Mouse (Mus musculus): ENCODE results near the gene Ing4. TPM values are rescaled to one million over a fixed set of nuclear protein-coding genes. Genes with fewer than 3 reads are reported as not detected.

Ing4 gene
- total RNA-seq (2021), result 10 to 100 TPM; 33.4 to 42.7 TPM
- long read RNA-seq, experiment 1, transcript Ing4-201 (8 exons, 1,629 nt), result major isoform, 25 of 45 reads
- long read RNA-seq, experiment 1, partial matches to known transcripts, result 2 of 45 reads
- long read RNA-seq, experiment 1, other reads (novel, unspliced or antisense), result 17 of 45 reads
- long read RNA-seq, experiment 2, transcript Ing4-201 (8 exons, 1,629 nt), result major isoform, 22 of 45 reads
- long read RNA-seq, experiment 2, partial matches to known transcripts, result 0 of 45 reads
- long read RNA-seq, experiment 2, other reads (novel, unspliced or antisense), result 22 of 45 reads

GRCm38 (mm10) chr6:125039533-125040153 is at the start of gene Ing4:
TSS of gene Ing4 (plus strand) at chr6:125039760.
- peak; percentile 84 for DNase-seq

GRCm38 (mm10) chr6:124992241-124992640 is 47.3 kb upstream of the Ing4 start:
- DNase-seq, result no peak

GRCm38 (mm10) chr6:124993365-124993764 is 46.2 kb upstream of the Ing4 start:
- no peak for DNase-seq

GRCm38 (mm10) chr6:124993876-124994275 is 45.7 kb upstream of the Ing4 start:
- DNase-seq, result no peak

GRCm38 (mm10) chr6:124995246-124995645 is 44.3 kb upstream of the Ing4 start:
- DNase-seq, result no peak

GRCm38 (mm10) chr6:124995831-124996403 is 43.6 kb upstream of the Ing4 start:
- DNase-seq, result no peak

- DNase-seq, result peak; percentile 86
Measured at GRCm38 (mm10) chr6:124996551-124997501, 42.7 kb upstream of the Ing4 start, which contains the start of gene Pianp. TSS of gene Pianp (plus strand) at chr6:124996694.

- no peak for DNase-seq
Measured at GRCm38 (mm10) chr6:124998066-124998465, 41.5 kb upstream of the Ing4 start.

GRCm38 (mm10) chr6:124999091-124999490 is 40.5 kb upstream of the Ing4 start:
- no peak for DNase-seq

GRCm38 (mm10) chr6:124999546-124999945 is 40.0 kb upstream of the Ing4 start:
- no peak for DNase-seq

GRCm38 (mm10) chr6:125003706-125004105 is 35.9 kb upstream of the Ing4 start:
- DNase-seq, result no peak

- DNase-seq, result no peak
Measured at GRCm38 (mm10) chr6:125005086-125005485, 34.5 kb upstream of the Ing4 start.

GRCm38 (mm10) chr6:125008060-125008459 is 31.5 kb upstream of the Ing4 start:
- no peak for DNase-seq

GRCm38 (mm10) chr6:125008586-125009128 is 30.9 kb upstream of the Ing4 start:
- DNase-seq, result peak; percentile 91

GRCm38 (mm10) chr6:125009129-125009180 is 30.6 kb upstream of the Ing4 start, which contains the start of gene Zfp384:
TSS of gene Zfp384 (plus strand) at chr6:125009145.
- DNase-seq, result no peak

GRCm38 (mm10) chr6:125009181-125010073 is 30.1 kb upstream of the Ing4 start:
- DNase-seq, result peak; percentile 79

- no peak for DNase-seq
Measured at GRCm38 (mm10) chr6:125017682-125018081, 21.9 kb upstream of the Ing4 start.

- DNase-seq, result peak; percentile 72
Measured at GRCm38 (mm10) chr6:125030532-125030931, 9.0 kb upstream of the Ing4 start.

- DNase-seq, result no peak
Measured at GRCm38 (mm10) chr6:125031604-125032003, 8.0 kb upstream of the Ing4 start.

- DNase-seq, result no peak
Measured at GRCm38 (mm10) chr6:125038666-125039065, 894 bp upstream of the Ing4 start.

- DNase-seq, result no peak
Measured at GRCm38 (mm10) chr6:125039131-125039530, 429 bp upstream of the Ing4 start.

- no peak for DNase-seq
Measured at GRCm38 (mm10) chr6:125040221-125040620, 661 bp downstream of the Ing4 start.

Measured in gastrocnemius, postnatal 10 days (tissue).